Mouse (Mus musculus): Measurements from ENCODE around the gene Fam129b. TPM values are rescaled to one million over a fixed set of nuclear protein-coding genes. Genes with fewer than 3 reads are reported as not detected.

Fam129b gene
- total and polyA plus RNA-seq, 3 experiments = 0.26 to 0.55 (median 0.50) TPM

- Histone ChIP-seq H3K79me2 (replicated peaks; ENCODE audit: control insufficient read depth, extremely low read depth, insufficient read depth, poor library complexity, severe bottlenecking) (no peaks in the 10 kb centered on the region), H3K4me3 (replicated peaks in 1 of 3; ENCODE audit: low read depth in 2 of 3, low read length in 2 of 3, poor library complexity in 1 of 3) (no peak overlapping the region), H3K9ac (ENCODE audit: insufficient read depth, low read depth) (no peak overlapping the region), H3K27ac (ENCODE audit: insufficient read depth, low read depth) (no peak overlapping the region), H3K27me3 (replicated peaks) (no peaks in the 10 kb centered on the region), H3K4me2 (ENCODE audit: insufficient read depth, low read depth, poor library complexity, severe bottlenecking) (no peak overlapping the region), H3K9me3 (replicated peaks; ENCODE audit: low read length) (no peaks in the 10 kb centered on the region), H3K36me3 (replicated peaks in 1 of 2; ENCODE audit: control insufficient read depth in 1 of 2, insufficient read depth in 1 of 2, low read length in 1 of 2) (peaks cover 0 to 31% of the 10 kb centered on the region in 2 experiments), H3K4me1 (ENCODE audit: control insufficient read depth in 1 of 2, insufficient read depth in 2 of 2) (peaks cover 0 to 12% of the 10 kb centered on the region in 2 experiments; a peak in 2 of 4 replicates)
- TF ChIP-seq MAX (IDR thresholded peaks at IDR 0.05; ENCODE audit: low read length) = no peak
- no peak for TF ChIP-seq RAD21 (IDR thresholded peaks at IDR 0.05; ENCODE audit: low read depth, low read length)
- no peak for TF ChIP-seq HCFC1 (IDR thresholded peaks at IDR 0.05; ENCODE audit: low read depth, low read length)
- TF ChIP-seq CTCF (conservative IDR thresholded peaks at IDR 0.05 in 1 of 2, IDR thresholded peaks at IDR 0.05 in 1 of 2; ENCODE audit: low read depth in 2 of 2, low read length in 2 of 2) = no peak
- no peak for TF ChIP-seq USF2 (conservative IDR thresholded peaks at IDR 0.05; ENCODE audit: low read depth, low read length)
- no peak for TF ChIP-seq UBTF (IDR thresholded peaks at IDR 0.05; ENCODE audit: low read depth, low read length)
- no peak for TF ChIP-seq NELFE (IDR thresholded peaks at IDR 0.05; ENCODE audit: low read depth, low read length)
- no peak for TF ChIP-seq ZNF384 (IDR thresholded peaks at IDR 0.05; ENCODE audit: low read depth, low read length)
- TF ChIP-seq TBP (conservative IDR thresholded peaks at IDR 0.05; ENCODE audit: low read depth, low read length) = no peak
- no peak for TF ChIP-seq ZMIZ1 (IDR thresholded peaks at IDR 0.05; ENCODE audit: low read depth, low read length)
- no peak for TF ChIP-seq RCOR1 (conservative IDR thresholded peaks at IDR 0.05; ENCODE audit: low read depth, low read length)
- TF ChIP-seq MXI1 (IDR thresholded peaks at IDR 0.05; ENCODE audit: low read depth, low read length) = no peak
- no peak for TF ChIP-seq E2F4 (IDR thresholded peaks at IDR 0.05; ENCODE audit: insufficient replicate concordance, low read depth, low read length)
- DNase-seq (ENCODE audit: extremely low read depth) = no peak
- in situ Hi-C loops (cut with MboI; ENCODE audit: low pct_ligation_motif_present, low pct_unique_long_range_greater_than_20kb, low sequenced_read_pairs) = no loop called here
- dilution Hi-C loops (cut with MboI; ENCODE audit: extremely low pct_ligation_motif_present, extremely low pct_unique_long_range_greater_than_20kb, low sequenced_read_pairs) = no loop called here
Observed at GRCm38 (mm10) chr2:32971235-32971634, 95.3 kb downstream of the Fam129b start.

- H3K4me3 ChIP-seq (replicated peaks in 1 of 3; ENCODE audit: low read depth in 2 of 3, low read length in 2 of 3, poor library complexity in 1 of 3) = no peak overlapping the region
- H3K36me3 ChIP-seq (replicated peaks in 1 of 2; ENCODE audit: control insufficient read depth in 1 of 2, insufficient read depth in 1 of 2, low read length in 1 of 2) = peaks cover 0 to 22% of the 10 kb centered on the region in 2 experiments
- no peak for DNase-seq (ENCODE audit: extremely low read depth)
- in situ Hi-C loops (cut with MboI; ENCODE audit: low pct_ligation_motif_present, low pct_unique_long_range_greater_than_20kb, low sequenced_read_pairs) (no loop called here), dilution Hi-C loops (cut with MboI; ENCODE audit: extremely low pct_ligation_motif_present, extremely low pct_unique_long_range_greater_than_20kb, low sequenced_read_pairs) (no loop called here)
- no peaks in the 10 kb centered on the region for H3K4me1 ChIP-seq (ENCODE audit: control insufficient read depth in 1 of 2, insufficient read depth in 2 of 2)
- H3K4me2 ChIP-seq (ENCODE audit: insufficient read depth, low read depth, poor library complexity, severe bottlenecking) = no peak overlapping the region
- H3K27ac ChIP-seq (ENCODE audit: insufficient read depth, low read depth) = no peak overlapping the region
- peaks cover 11% of the 10 kb centered on the region for H3K27me3 ChIP-seq (replicated peaks)
- H3K79me2 ChIP-seq (replicated peaks; ENCODE audit: control insufficient read depth, extremely low read depth, insufficient read depth, poor library complexity, severe bottlenecking) = no peaks in the 10 kb centered on the region
- H3K9me3 ChIP-seq (replicated peaks; ENCODE audit: low read length) = no peaks in the 10 kb centered on the region
- TF ChIP-seq ZMIZ1 (IDR thresholded peaks at IDR 0.05; ENCODE audit: low read depth, low read length) (no peak), ZNF384 (IDR thresholded peaks at IDR 0.05; ENCODE audit: low read depth, low read length) (no peak), CTCF (conservative IDR thresholded peaks at IDR 0.05 in 1 of 2, IDR thresholded peaks at IDR 0.05 in 1 of 2; ENCODE audit: low read depth in 2 of 2, low read length in 2 of 2) (no peak), USF1 (IDR thresholded peaks at IDR 0.05; ENCODE audit: low read depth, low read length) (no peak), POLR2AphosphoS2 (IDR thresholded peaks at IDR 0.05; ENCODE audit: low read depth, low read length) (no peak)
- no peak overlapping the region for H3K9ac ChIP-seq (ENCODE audit: insufficient read depth, low read depth)
Observed at GRCm38 (mm10) chr2:32974216-32974615, 98.3 kb downstream of the Fam129b start.

Other genes with a start within 250 kb of the Fam129b start
- gene Eng, start 229.5 kb upstream of the Fam129b start, total RNA-seq (2012; rRNA removed) = 0.13 TPM in 2 replicates
- 0.08 TPM in 1 of 2 replicates, not detected in the other for gene Eng, start 229.5 kb upstream of the Fam129b start, total RNA-seq (2014; rRNA removed)
- 0.44 and 0.47 TPM in 2 replicates for gene Eng, start 229.5 kb upstream of the Fam129b start, polyA plus RNA-seq (2012; ENCODE audit: insufficient read length, low read depth)
- 31.8 and 34.1 TPM in 2 replicates for gene Fpgs, start 172.0 kb upstream of the Fam129b start, total RNA-seq (2012; rRNA removed)
- gene Fpgs, start 172.0 kb upstream of the Fam129b start, total RNA-seq (2014; rRNA removed) = 37.9 and 41.8 TPM in 2 replicates
- gene Fpgs, start 172.0 kb upstream of the Fam129b start, polyA plus RNA-seq (2012; ENCODE audit: insufficient read length, low read depth) = 52.4 and 59.2 TPM in 2 replicates
- gene Cdk9, start 163.0 kb upstream of the Fam129b start, total RNA-seq (2012; rRNA removed) = 41.7 and 45.2 TPM in 2 replicates
- 72.1 and 73.7 TPM in 2 replicates for gene Cdk9, start 163.0 kb upstream of the Fam129b start, total RNA-seq (2014; rRNA removed)
- 136 and 138 TPM in 2 replicates for gene Cdk9, start 163.0 kb upstream of the Fam129b start, polyA plus RNA-seq (2012; ENCODE audit: insufficient read length, low read depth)
- 10.2 and 11.1 TPM in 2 replicates for gene Sh2d3c, start 155.1 kb upstream of the Fam129b start, total RNA-seq (2012; rRNA removed)
- gene Sh2d3c, start 155.1 kb upstream of the Fam129b start, total RNA-seq (2014; rRNA removed) = 4.8 and 5.1 TPM in 2 replicates
- gene Sh2d3c, start 155.1 kb upstream of the Fam129b start, polyA plus RNA-seq (2012; ENCODE audit: insufficient read length, low read depth) = 22.0 and 25.8 TPM in 2 replicates
- not detected in 2 replicates for gene 6330409D20Rik, start 135.1 kb upstream of the Fam129b start, total RNA-seq (2012; rRNA removed)
- gene 6330409D20Rik, start 135.1 kb upstream of the Fam129b start, total RNA-seq (2014; rRNA removed) = not detected in 2 replicates
- 0.41 and 0.46 TPM in 2 replicates for gene 6330409D20Rik, start 135.1 kb upstream of the Fam129b start, polyA plus RNA-seq (2012; ENCODE audit: insufficient read length, low read depth)
- 49.9 and 53.8 TPM in 2 replicates for gene Tor2a, start 118.9 kb upstream of the Fam129b start, total RNA-seq (2012; rRNA removed)
- gene Tor2a, start 118.9 kb upstream of the Fam129b start, total RNA-seq (2014; rRNA removed) = 37.5 and 41.4 TPM in 2 replicates
- 28.5 and 33.3 TPM in 2 replicates for gene Tor2a, start 118.9 kb upstream of the Fam129b start, polyA plus RNA-seq (2012; ENCODE audit: insufficient read length, low read depth)
- gene Ttc16, start 100.5 kb upstream of the Fam129b start, total RNA-seq (2012; rRNA removed) = 0.81 and 0.97 TPM in 2 replicates
- 0.11 TPM in 1 of 2 replicates, not detected in the other for gene Ttc16, start 100.5 kb upstream of the Fam129b start, total RNA-seq (2014; rRNA removed)
- gene Ttc16, start 100.5 kb upstream of the Fam129b start, polyA plus RNA-seq (2012; ENCODE audit: insufficient read length, low read depth) = 0.24 TPM in 1 of 2 replicates, not detected in the other
- 9.2 and 11.1 TPM in 2 replicates for gene Ptrh1, start 100.3 kb upstream of the Fam129b start, total RNA-seq (2012; rRNA removed)
- 1.4 and 1.7 TPM in 2 replicates for gene Ptrh1, start 100.3 kb upstream of the Fam129b start, total RNA-seq (2014; rRNA removed)
- 4.6 and 6.9 TPM in 2 replicates for gene Ptrh1, start 100.3 kb upstream of the Fam129b start, polyA plus RNA-seq (2012; ENCODE audit: insufficient read length, low read depth)
- gene Cfap157, start 91.7 kb upstream of the Fam129b start, total RNA-seq (2012; rRNA removed) = not detected in 2 replicates
- gene Cfap157, start 91.7 kb upstream of the Fam129b start, total RNA-seq (2014; rRNA removed) = not detected in 2 replicates
- 0.23 and 0.67 TPM in 2 replicates for gene Cfap157, start 91.7 kb upstream of the Fam129b start, polyA plus RNA-seq (2012; ENCODE audit: insufficient read length, low read depth)
- 1.4 and 2.5 TPM in 2 replicates for gene Stxbp1, start 28.9 kb upstream of the Fam129b start, total RNA-seq (2012; rRNA removed)
- gene Stxbp1, start 28.9 kb upstream of the Fam129b start, total RNA-seq (2014; rRNA removed) = 1.5 and 1.6 TPM in 2 replicates
- 8.3 and 10.4 TPM in 2 replicates for gene Stxbp1, start 28.9 kb upstream of the Fam129b start, polyA plus RNA-seq (2012; ENCODE audit: insufficient read length, low read depth)
- 2,275 and 2,528 TPM in 2 replicates for gene Rpl12, start 85.4 kb downstream of the Fam129b start, total RNA-seq (2012; rRNA removed)
- 1,298 and 1,607 TPM in 2 replicates for gene Rpl12, start 85.4 kb downstream of the Fam129b start, total RNA-seq (2014; rRNA removed)
- 87.8 and 91.3 TPM in 2 replicates for gene Rpl12, start 85.4 kb downstream of the Fam129b start, polyA plus RNA-seq (2012; ENCODE audit: insufficient read length, low read depth)
- gene Lrsam1, start 85.5 kb downstream of the Fam129b start, total RNA-seq (2012; rRNA removed) = 9.5 and 10.2 TPM in 2 replicates
- gene Lrsam1, start 85.5 kb downstream of the Fam129b start, total RNA-seq (2014; rRNA removed) = 4.6 and 5.0 TPM in 2 replicates
- 4.7 and 5.4 TPM in 2 replicates for gene Lrsam1, start 85.5 kb downstream of the Fam129b start, polyA plus RNA-seq (2012; ENCODE audit: insufficient read length, low read depth)
- 3.8 and 5.6 TPM in 2 replicates for gene Slc2a8, start 106.0 kb downstream of the Fam129b start, total RNA-seq (2012; rRNA removed)
- 0.95 and 1.3 TPM in 2 replicates for gene Slc2a8, start 106.0 kb downstream of the Fam129b start, total RNA-seq (2014; rRNA removed)
- gene Slc2a8, start 106.0 kb downstream of the Fam129b start, polyA plus RNA-seq (2012; ENCODE audit: insufficient read length, low read depth) = 0.90 and 1.1 TPM in 2 replicates